Mouse (Mus musculus): ENCODE measurements around the gene Vmn1r205.
"Not testable (repeated sequence)": the region's sequence is repeated elsewhere in the genome, so short reads cannot be mapped to it uniquely, and the experiment has no call there.

Gene Vmn1r205

DNA sequence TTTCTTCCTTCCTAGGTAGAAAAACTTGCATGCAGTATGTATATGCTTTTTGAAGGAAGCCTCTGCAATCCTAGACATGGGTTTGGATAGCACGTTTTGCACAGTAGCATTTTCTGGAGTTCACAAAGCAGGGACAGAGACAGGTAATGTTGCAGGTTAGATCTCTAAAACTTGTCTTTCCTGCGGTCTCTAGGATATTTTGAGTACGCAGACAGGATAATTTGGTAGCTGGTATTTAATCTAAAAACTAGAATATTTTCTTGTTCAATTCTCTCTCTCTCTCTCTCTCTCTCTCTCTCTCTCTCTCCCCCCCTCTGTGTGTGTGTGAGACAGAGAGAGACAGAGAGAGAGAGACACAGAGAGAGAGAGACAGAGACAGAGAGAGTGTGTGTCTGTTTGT lies at the start of gene Vmn1r205:
Gene Vmn1r205 (minus strand): TSS at position 101 of the 400 bp plus-strand sequence.
- DNase-seq (ENCODE audit: low read depth, low spot score), result no peak

DNA sequence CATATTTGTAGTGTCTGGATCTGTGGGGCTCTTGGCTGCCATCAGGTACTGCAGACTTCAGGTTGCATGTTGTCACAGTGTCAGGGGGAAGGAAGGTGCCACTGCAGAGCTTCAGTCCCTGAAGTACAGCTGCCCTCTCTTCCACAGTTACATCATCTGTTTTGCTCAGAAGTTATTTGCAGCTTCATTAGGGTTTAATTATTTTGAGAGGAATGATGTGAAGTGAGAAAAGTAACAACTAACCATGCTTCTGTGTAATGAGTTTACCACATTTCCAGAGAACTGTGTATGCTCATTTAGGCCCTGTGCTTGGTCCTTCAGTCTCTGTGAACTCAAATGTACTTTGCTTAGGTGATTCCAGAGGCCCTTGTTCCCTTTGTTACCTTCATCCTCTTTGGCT lies 31.4 kb upstream of the Vmn1r205 start, which contains the start of gene Vmn1r206:
Gene Vmn1r206 (minus strand): TSS at position 101 of the 400 bp plus-strand sequence.
- not testable (repeated sequence) for DNase-seq (ENCODE audit: low read depth, low spot score)

DNA sequence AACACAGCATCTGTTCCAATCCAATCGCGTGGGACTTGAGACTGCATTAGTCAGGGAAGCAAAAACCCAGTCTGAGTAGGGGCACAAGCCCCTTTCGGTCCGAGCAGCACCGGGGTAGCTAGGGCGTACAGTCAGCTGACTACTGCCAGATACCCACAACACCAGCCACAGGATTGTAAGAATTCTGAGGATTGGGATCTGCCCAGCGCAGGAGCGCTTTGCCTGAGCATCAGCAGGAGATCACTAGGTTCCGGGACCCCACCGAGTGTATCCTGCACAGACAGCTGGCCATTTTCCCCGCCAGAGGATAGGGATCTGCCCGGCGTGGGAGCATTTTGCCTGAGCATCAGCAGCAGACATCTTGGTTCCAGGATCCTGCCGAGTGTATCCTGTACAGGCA lies 9.5 kb downstream of the Vmn1r205 start:
- DNase-seq (ENCODE audit: low read depth, low spot score), result not testable (repeated sequence)

DNA sequence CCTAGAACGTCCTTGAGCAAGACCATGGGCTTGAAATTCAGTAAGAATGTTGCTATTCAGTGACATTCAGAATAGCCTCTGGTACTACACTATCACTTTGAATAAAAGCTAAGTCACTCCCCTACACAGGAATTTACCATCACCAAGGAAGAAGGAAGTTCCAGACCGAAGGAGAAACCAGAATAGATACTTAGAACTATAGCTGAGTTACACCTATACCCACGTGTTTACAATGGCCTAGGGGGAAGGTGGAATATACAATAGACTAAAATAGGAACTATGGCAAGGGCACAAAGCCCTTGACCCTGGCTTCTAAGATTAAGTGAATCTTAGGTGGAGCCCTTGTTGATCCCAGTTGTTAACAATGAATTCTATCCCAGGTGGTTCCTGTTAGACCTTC lies 17.9 kb downstream of the Vmn1r205 start:
- DNase-seq (ENCODE audit: low read depth, low spot score), result not testable (repeated sequence)

DNA sequence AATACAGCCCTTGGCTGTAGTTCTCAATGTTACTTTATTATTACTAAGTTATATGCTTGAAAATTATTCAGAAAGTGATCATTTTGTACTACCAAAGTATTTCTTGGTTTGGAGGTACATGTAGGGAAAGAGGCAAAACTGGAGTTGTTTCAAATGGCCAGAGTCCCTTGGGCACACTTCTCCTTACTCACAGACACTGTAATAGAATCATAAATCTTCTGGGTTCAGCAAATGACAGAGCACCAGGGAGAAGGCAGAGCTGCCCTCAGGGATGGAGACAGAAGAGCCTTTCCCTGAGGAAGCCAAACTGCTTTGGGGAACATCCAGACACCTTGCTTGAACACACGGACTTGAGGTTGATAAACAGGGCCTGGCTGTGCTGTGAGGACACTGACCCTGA lies 39.9 kb downstream of the Vmn1r205 start, which contains the start of gene Vmn1r204:
Gene Vmn1r204 (plus strand): TSS at position 301 of the 400 bp plus-strand sequence.
- DNase-seq (ENCODE audit: low read depth, low spot score), result not testable (repeated sequence)

Measured in c-Kit-negative CD71-positive TER-119-positive erythroid progenitor cells, embryonic 14.5 days (primary cell).